Comparison of ENCODE assay signal across 23 mouse cellular contexts in genomic region chr7:126126502-126126901, GRCm38 (mm10). TPM values are rescaled to one million over a fixed set of nuclear protein-coding genes. Genes with fewer than 3 reads are reported as not detected.
DNase-seq lines count a peak whose midpoint lies in the region; ATAC-seq and TF ChIP-seq lines count a peak whose summit lies in the region.
"Had no signal": no experiment of that assay in that cellular context is flagged by ENCODE, and none has a peak within 500 bp of the region (broad histone marks: within the 10 kb centered on the region; RNA-seq: fewer than 3 reads in every experiment).

No protein-coding gene starts in this region.

- no peak for TF ChIP-seq CTCF in intestine, postnatal 0 days (IDR thresholded peaks at IDR 0.05; ENCODE audit: low read depth)

- intact Hi-C loops in heart, postnatal 36 days (cut with DNase I): no loop called here

- peak overlapping the region; percentile 13; the same call in 1 of the 2 replicates for H3K4me2 ChIP-seq in intestine, postnatal 0 days (replicated peaks; ENCODE audit: low read depth)
- H3K4me2 ChIP-seq: embryonic facial prominence, embryonic 15.5 days; limb, embryonic 13.5 days had no signal

- peaks cover 70% of the 10 kb centered on the region for H3K36me3 ChIP-seq in heart, embryonic 10.5 days
- H3K36me3 ChIP-seq in intestine, postnatal 0 days (ENCODE audit: control insufficient read depth, insufficient read depth): peaks cover 53% of the 10 kb centered on the region

- H3K27ac ChIP-seq in heart, embryonic 10.5 days: 0 out of 2 replicates have a peak overlapping the region, but pooled peaks have one; percentile 1
- peak overlapping the region; percentile 28; the same call in 1 of the 2 replicates for H3K27ac ChIP-seq in intestine, postnatal 0 days (ENCODE audit: low read depth, low read length)
- H3K27ac ChIP-seq: embryonic facial prominence, embryonic 15.5 days; hindbrain, embryonic 10.5 days; limb, embryonic 13.5 days; midbrain, embryonic 10.5 days had no signal

- H3K9me3 ChIP-seq in heart, embryonic 10.5 days: no peaks in the 10 kb centered on the region
- H3K9me3 ChIP-seq in intestine, postnatal 0 days (ENCODE audit: control insufficient read depth): no peaks in the 10 kb centered on the region
- H3K9me3 ChIP-seq: embryonic facial prominence, embryonic 15.5 days; hindbrain, embryonic 10.5 days; limb, embryonic 13.5 days; midbrain, embryonic 10.5 days had no signal

- no peak overlapping the region for H3K4me3 ChIP-seq in heart, embryonic 10.5 days
- H3K4me3 ChIP-seq in intestine, postnatal 0 days (ENCODE audit: low read depth, low read length): no peak overlapping the region
- H3K4me3 ChIP-seq: embryonic facial prominence, embryonic 15.5 days; hindbrain, embryonic 10.5 days; limb, embryonic 13.5 days; midbrain, embryonic 10.5 days; myocyte had no signal

- no peak overlapping the region for H3K9ac ChIP-seq in intestine, postnatal 0 days (ENCODE audit: low read depth, low read length)
- H3K9ac ChIP-seq: embryonic facial prominence, embryonic 15.5 days; limb, embryonic 13.5 days had no signal

- no peaks in the 10 kb centered on the region for H3K27me3 ChIP-seq in heart, embryonic 10.5 days (ENCODE audit: insufficient read depth, poor library complexity, severe bottlenecking)
- no peaks in the 10 kb centered on the region for H3K27me3 ChIP-seq in intestine, postnatal 0 days (replicated peaks; ENCODE audit: control insufficient read depth, insufficient read depth, low read length)
- H3K27me3 ChIP-seq: embryonic facial prominence, embryonic 15.5 days; limb, embryonic 13.5 days had no signal

- ATAC-seq in intestine, postnatal 0 days: peak; percentile 90
- ATAC-seq in megakaryocyte-erythroid progenitor cell, adult 5-6 weeks (replicated peaks; ENCODE audit: low FRiP score, low TSS enrichment, poor library complexity, severe bottlenecking): peak; percentile 96
- ATAC-seq: forebrain, embryonic 14.5 days; inflammation-experienced regulatory T-cells, adult 6 months had no signal

- 23% methylated on average over 3 of the region's 3 CpGs for WGBS in heart, embryonic 10.5 days
- WGBS in intestine, postnatal 0 days: 38% methylated on average over 3 of the region's 3 CpGs

- H3K4me1 ChIP-seq in heart, embryonic 10.5 days: peaks cover 37% of the 10 kb centered on the region
- H3K4me1 ChIP-seq in intestine, postnatal 0 days (replicated peaks; ENCODE audit: control insufficient read depth, insufficient read depth, low read length): 0 out of 2 replicates have a peak, but pooled peaks cover 3% of the 10 kb centered on the region
- H3K4me1 ChIP-seq: embryonic facial prominence, embryonic 15.5 days; hindbrain, embryonic 10.5 days; limb, embryonic 13.5 days; midbrain, embryonic 10.5 days had no signal

- no peak for DNase-seq in heart, embryonic 10.5 days (ENCODE audit: low spot score)
- no peak for DNase-seq in heart, postnatal 36 days
- DNase-seq in A20 (ENCODE audit: low read depth, low spot score): peak; percentile 37
- DNase-seq in left cerebral cortex, adult 18-20 months (ENCODE audit: low spot score in 2 of 2): no peak
- no peak for DNase-seq in right cerebral cortex, postnatal 14 days
- DNase-seq in spleen, adult 18-20 months: no peak
- DNase-seq: adrenal gland, postnatal 36 days; B cell, adult 2 months; cerebellum, adult 11-12 months; kidney, postnatal 14 days; lung, postnatal 10 days; right cerebral cortex, postnatal 25 days; thymus, postnatal 36 days had no signal

RNA-seq across cellular contexts. Expression of gene Gsg1l, which starts 44.3 kb away (rescaled TPM):
- polyA plus RNA-seq in heart, embryonic 10.5 days (2016; fragmentation: Nextera tagmentation; extraction: Ambion mirVana): 3.1 and 7.2 TPM in 2 replicates
- 10 to 100 TPM in 1 of 2 experiments, 1 to 10 TPM in 1; 7.1 to 10.6 TPM for total RNA-seq in heart, postnatal 36 days (2021)
- 0.35 and 0.52 TPM in 2 replicates for polyA plus RNA-seq in intestine, postnatal 0 days (2015; fragmentation: Nextera tagmentation; extraction: Ambion mirVana)
- not detected in 2 replicates for total RNA-seq in megakaryocyte-erythroid progenitor cell, adult 5-6 weeks (2014; fragmentation: Nextera tagmentation)
- total RNA-seq in megakaryocyte-erythroid progenitor cell, adult 5-6 weeks (2017): not detected in 2 replicates
- total RNA-seq in left cerebral cortex, adult 18-20 months (2021): 10 to 100 TPM; 65.7 to 75.3 TPM
- total RNA-seq: ES-E14 had no signal
- polyA plus RNA-seq: inflammation-experienced regulatory T-cells, adult 6 months; myocyte had no signal

Comparison
In these comparisons a context has a peak if more than half of its experiments do, and no peak if none do; other contexts are left out.
1. RNA of gene Gsg1l, which starts 44.3 kb away (total RNA-seq): 65.7 to 75.3 TPM in left cerebral cortex, adult 18-20 months and 7.1 to 10.6 TPM in heart, postnatal 36 days; not detected in megakaryocyte-erythroid progenitor cell, adult 5-6 weeks; every median in the first group is over 4 times any median in the second.